Mouse (Mus musculus): ENCODE results near the gene Elmod3.
"Not testable (repeated sequence)": the region's sequence is repeated elsewhere in the genome, so short reads cannot be mapped to it uniquely, and the experiment has no call there.

The Elmod3 gene

GRCm38 (mm10) chr6:72534035-72534809 lies 64.0 kb downstream of the Elmod3 start:
- peak; percentile 88 for DNase-seq (ENCODE audit: low read depth, low spot score)

GRCm38 (mm10) chr6:72533555-72533954 lies 64.7 kb downstream of the Elmod3 start:
- DNase-seq (ENCODE audit: low read depth, low spot score), result not testable (repeated sequence)

- no peak for DNase-seq (ENCODE audit: low read depth, low spot score)
These were observed 65.6 kb downstream of the Elmod3 start for GRCm38 (mm10) chr6:72532580-72532979.

DNA sequence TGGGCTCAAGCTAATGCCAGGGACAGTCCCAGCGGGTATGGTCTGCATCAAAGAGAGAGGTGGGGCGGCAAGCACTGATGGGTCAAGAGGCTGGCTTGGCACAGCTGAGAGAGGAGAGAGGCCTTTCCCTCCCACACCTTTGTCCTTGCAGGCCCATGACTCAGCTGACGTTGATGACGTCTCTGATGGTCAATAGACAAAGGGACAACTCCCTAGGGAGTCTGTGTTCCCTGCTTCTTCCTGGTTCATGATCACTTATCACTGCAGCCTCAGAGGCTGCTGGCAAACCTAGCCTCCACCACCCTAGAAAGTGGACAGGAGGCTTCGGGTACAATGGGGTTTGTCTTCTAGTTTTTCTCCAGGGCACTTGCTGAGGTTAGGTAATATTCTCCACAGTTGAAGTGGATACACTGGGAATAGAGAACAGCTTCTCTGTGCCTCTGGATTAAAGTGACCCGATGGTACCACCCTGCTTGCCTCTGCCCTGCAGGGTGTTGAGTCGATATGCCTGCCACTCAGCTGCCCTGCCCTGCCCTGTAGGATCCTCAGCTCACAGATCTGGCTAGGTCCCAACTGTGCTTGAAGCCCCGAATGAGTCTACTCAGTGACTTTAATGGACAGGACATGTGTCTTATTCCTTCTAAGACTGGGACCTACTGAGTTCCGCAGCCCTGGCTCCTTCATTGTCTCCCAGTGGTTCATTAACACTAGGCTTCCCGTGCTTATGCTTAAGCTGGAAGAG lies 69.6 kb downstream of the Elmod3 start:
- DNase-seq (ENCODE audit: low read depth, low spot score), result no peak

GRCm38 (mm10) chr6:72527070-72527469 lies 71.1 kb downstream of the Elmod3 start:
- no peak for DNase-seq (ENCODE audit: low read depth, low spot score)

- DNase-seq (ENCODE audit: low read depth, low spot score), result no peak
These were observed 74.1 kb downstream of the Elmod3 start for GRCm38 (mm10) chr6:72524160-72524559.

DNA sequence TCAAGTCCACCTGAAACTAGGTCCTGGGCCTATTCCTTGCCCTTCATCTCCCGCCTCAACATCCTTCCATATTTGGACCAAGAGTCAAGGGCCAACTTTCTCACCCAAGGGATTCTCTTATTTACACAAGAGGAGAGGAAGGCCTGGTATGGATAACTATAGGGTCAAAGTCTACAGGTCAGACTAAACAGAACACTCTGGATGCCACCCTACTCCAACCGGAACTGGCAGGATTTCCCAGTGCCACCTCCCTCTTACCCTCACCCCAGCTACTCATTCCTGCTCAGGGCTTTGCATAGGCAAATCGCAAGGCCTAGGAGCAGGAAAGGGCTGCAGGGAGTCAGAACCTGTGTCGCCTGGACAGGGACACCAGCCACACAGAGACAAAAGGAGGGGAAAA lies 75.0 kb downstream of the Elmod3 start:
- no peak for DNase-seq (ENCODE audit: low read depth, low spot score)

DNA sequence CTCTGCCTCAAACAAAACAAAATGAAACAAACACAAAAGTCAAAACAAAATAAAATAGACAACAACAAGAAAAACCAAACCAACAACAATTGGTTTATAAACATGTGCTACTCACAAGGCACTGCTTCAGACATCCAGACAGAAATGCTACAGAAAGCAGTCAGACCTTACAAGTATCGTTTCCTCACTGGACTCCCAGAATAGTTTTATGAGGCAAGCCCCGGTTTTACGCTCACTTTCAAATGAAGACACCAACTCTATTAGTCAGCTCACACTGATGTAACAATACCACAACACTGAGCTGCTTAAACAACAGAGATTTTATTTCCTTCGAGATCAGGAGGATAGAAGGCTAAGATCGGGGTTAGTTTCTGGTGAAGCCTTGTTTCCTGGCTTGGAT lies 75.9 kb downstream of the Elmod3 start:
- DNase-seq (ENCODE audit: low read depth, low spot score), result no peak

DNA sequence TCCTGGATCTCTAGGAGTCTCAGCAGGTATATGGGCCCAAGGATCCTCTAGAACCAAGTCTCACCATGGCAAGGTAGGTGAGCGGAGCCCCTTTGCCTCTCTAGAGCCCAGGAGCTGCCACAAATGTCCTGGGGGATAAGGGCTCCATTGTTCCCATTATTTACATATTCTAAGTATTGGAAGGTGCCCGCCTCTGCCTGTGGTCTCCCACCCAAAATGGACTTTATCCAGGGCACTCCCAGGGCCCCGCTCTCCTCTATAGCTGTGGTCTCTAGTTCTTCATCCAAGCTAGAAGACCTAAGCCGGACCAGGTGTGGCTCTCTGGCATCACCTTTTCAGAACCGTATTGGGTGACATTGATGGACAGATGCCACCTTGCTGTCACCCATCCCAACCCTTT lies 76.6 kb downstream of the Elmod3 start, which contains the start of gene Sh2d6:
Gene Sh2d6, minus strand, starts transcription at position 101 of the 400 bp plus-strand sequence.
- DNase-seq (ENCODE audit: low read depth, low spot score), result no peak

DNA sequence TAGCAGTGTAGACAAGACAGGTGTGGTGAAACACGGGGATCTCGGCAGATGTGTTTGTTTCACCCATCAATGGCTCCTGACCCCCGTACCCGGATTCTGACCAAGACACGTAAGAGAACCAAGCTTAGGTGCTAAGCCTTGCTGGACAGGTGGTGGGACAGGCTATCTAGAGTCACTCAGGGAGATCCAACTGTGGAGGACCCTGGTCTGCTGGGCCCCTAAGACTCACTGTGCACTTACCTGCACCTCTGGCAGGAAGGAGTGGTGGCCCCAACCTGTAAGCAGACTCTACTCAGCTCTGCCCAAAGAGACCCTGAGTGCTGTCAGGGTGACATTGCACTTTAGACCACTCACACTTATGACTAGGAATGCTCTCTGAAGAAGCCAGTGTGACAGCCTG lies 77.3 kb downstream of the Elmod3 start:
- no peak for DNase-seq (ENCODE audit: low read depth, low spot score)

- DNase-seq (ENCODE audit: low read depth, low spot score), result peak; percentile 78
These were observed 78.1 kb downstream of the Elmod3 start for GRCm38 (mm10) chr6:72519892-72520663.

DNA sequence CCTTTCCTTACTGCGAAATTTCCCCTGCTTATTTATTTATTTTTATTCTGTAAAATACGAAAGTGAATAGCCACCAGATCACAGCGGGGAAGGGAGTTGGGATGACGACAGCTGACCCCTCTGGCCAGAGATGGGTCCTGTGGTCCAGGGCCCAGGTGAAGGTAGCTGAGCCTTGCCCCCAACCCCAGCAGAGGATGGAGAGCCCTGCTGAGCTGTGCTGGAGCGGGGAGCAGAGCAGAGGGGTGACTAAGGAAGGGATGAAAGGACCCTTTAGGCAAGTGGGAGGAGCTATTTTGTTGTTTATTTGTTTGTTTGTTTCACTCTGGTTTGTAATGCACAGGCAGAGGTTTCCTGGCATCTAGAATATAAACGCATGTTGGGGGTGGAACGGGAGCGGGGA lies 78.9 kb downstream of the Elmod3 start:
- no peak for DNase-seq (ENCODE audit: low read depth, low spot score)

DNA sequence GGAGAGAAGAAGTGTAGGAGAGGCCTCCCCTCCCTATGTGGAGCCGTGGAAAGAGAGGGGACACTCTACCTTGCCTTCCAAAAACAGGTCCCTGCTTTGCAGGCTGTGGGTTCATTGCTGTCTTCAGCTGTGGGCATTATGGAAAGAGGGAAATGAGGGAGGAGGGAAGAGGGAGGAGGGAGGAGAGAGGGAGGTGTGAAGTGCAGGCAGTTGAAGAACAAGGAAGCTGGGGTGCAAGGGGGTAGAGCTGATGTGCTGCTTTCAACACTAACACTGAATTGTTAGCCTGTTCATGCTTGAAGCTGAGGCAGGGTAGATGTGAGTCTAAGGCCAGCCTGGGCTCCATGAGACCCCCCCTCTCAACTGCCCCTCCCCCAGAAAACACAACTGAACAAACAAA lies 79.4 kb downstream of the Elmod3 start:
- DNase-seq (ENCODE audit: low read depth, low spot score), result no peak

Data from mesoderm, embryonic 11.5 days (tissue).